Mouse (Mus musculus): ENCODE data around the gene Ceacam9.

The Ceacam9 gene

DNA sequence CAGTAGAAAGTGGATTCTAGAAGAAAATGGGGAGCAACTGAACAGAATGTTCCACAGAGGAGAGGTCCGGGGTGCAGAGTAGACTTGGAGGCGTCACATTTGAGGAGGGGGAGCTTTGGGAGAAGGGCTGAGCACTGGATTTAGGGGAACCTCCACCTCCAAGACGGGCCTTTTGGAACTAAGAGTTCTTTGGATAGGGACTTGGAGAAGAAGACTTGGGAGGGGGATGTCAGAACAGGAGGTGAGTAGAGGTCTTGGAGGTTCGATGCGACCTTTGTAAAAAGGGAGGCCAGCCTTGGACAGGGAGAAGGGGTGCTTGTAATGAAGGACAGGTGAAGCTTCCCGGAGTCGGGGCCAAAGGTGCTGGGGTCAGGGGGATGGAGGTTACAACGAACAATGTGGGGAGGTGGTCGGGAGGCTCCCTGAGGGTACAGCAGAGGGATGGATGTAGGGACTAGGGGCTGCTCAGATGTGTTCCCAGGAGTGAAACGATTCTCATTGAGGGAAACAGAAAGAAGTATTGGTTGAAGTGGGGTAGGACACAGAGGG, 17.4 kb downstream of the Ceacam9 start:
- no peak for DNase-seq (ENCODE audit: low spot score)

DNA sequence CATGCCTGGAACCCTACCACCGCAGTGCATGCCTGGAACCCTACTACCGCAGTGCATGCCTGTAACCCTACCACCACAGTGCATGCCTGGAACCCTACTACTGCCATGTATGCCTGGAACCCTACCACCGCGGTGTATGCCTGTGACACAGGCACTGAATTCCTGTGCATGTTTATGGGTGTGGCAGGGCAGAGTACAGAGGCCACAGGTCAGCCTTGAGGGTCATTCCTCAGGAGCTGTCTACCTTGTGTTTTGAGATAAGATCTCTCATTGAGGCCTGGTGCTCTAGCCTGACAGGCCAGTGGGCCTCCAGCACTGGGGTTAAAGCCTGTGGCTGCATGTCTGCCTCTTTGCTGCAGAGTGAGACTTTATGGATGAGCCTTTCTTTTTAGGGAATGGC, 23.6 kb downstream of the Ceacam9 start:
- no peak for DNase-seq (ENCODE audit: low spot score)

DNA sequence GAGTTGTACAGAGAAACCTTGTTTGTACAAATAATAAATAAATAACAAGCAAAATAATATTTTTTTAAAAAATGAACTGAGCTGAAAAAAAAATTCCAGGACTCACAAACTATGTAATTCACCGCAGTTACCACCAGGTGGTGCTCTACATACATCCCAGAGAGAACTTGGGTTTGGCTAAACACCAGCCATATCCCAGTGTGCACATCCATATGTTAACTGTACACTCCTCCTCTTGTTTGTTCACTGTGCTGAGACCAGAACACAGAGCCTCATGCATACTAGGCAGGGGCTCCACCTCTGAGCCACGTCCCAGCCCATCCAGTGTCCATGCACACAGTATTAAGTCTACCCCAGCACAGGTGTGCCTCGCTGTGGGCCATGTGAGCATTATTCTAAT, 24.4 kb downstream of the Ceacam9 start:
- DNase-seq (ENCODE audit: low spot score): peak; percentile 69

DNA sequence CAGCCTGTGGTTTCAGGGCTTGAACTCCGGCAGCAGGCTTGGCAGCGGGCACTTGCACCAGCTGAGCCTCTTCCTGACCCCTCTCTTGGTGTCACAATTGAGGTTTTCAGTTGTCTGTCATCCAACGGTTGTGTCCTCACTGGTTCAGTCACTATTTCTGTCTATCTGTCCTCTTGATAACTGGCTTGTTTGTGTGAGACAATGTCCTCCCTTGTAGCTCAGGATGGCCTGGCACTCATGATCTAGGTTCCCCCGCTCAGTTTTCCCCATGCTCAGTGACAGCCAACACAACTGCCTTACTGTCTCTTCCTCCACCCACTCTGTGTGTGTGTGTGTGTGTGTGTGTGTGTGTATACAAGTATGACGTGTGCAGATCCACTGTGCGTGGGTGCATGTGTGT, 25.9 kb downstream of the Ceacam9 start:
- no peak for DNase-seq (ENCODE audit: low spot score)

DNA sequence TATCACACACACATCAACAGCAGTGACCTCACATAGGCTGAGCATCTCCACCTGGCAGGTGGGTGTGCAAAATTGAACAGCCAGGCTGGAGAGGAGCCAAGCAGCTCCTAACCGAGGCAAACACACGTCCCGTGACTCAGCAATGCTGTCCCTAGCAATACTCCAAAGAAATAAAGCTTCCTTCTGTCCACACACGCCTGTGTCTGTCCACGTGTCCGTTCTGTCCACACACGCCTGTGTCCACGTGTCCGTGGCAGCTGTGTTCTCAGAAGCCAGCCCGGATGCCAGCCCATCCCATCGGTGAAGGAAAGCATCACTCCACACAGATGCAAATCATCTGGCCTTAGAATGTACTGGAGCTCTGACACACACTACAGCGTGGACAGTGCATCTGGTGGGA, 30.3 kb downstream of the Ceacam9 start:
- no peak for DNase-seq (ENCODE audit: low spot score)

DNA sequence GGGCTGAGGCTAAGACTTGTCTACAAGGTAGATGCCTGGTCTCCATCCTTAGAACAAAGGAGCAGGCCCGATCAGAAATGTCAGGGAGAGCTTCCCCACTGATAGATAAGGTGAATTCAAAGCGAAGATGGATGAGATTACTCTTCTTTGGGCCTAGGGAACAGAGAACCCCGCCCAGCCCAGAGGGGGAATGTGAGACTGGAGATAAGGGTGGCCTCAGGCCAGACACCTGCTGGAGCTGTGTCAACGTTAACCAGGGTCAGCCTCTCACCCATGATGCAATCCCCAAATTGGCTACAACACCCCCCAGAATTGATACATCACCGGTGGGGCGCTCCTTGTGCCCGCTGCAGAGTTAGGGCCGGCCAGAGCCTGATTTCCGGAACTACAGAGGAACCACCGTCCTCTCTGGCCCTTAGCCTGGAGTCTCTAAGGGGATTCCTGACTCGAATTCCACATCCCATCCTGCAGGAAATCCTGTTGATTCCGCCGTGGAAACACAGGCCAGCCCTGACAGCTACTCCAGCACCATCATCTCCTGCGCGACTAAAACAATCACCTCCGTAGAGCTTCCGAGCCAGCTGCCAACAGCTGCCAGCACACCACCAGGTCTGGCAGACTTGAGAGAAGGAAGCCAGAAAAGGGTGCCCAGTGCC, 33.8 kb downstream of the Ceacam9 start:
- DNase-seq (ENCODE audit: low spot score): no peak

DNA sequence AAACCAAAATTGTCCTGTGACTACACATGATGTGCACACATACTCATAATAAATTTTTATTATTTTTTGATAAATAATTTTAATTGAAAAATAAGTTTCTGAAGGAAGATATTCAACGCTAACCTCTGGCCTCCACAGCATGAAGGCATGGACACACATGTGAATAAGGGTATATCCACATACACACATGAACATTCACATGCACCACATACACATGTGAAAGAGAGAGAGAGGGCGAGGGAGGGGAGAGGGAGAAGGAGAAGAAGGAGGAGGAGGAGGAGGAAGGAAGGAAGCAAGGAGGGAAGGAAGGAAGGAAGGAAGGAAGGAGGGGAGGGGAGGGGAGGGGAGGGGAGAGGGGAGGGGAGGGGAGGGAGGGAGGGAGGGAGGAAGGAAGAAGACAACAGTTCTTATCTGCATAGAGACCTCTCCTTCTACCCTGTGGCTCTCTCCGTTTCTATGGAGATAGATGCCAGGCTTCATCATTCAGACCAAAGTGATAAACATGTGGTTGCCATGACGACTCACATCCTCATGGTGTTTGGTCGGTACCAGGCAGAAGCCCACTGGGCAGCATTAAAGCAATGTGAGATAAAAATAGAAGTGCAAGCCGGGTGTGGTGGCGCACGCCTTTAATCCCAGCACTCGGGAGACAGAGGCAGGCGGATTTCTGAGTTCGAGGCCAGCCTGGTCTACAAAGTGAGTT, 37.3 kb downstream of the Ceacam9 start:
- no peak for DNase-seq (ENCODE audit: low spot score)

DNA sequence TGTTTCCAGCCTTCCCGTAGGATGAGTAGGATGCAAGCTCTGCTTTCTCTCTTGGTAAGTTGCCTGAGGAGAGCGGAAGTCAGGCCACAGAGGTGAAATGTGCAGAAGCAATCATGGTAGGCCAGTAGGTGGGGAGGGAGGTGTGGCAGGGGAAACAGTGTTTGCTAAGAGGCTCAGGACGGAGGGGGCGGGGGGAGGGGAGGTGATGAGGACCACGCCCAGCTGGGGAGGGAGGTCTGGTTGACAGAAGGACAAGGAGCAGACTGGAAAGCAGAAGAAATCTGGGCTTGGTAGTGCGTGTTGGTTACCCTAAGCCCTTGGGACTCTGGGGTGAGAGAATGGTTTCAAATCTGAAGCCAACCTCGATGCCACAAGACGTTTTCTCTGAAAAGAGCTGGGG, 38.6 kb downstream of the Ceacam9 start:
- DNase-seq (ENCODE audit: low spot score): no peak

- no peak for DNase-seq (ENCODE audit: low spot score)
Observed at GRCm38 (mm10) chr7:16761005-16761481, 39.3 kb downstream of the Ceacam9 start.

DNA sequence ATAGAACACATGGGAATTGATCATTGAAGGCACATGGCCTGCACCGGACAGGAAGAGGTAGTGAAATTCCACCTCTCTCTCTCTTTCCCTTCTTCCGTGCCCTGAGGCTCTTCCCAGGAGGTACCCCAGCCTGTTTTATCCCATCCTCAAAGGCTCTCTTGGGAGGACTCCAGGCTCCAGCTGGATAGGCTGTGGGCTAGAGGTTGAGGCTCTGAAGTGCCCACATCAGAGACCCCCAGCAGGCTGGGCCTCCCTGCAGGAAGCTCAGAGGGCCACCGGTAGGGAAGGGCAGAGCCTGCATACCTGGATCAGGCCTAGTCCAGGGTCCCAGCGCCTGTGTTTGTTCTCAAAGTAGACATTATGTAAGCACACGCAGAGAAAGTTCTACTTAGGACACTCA, 39.9 kb downstream of the Ceacam9 start:
- no peak for DNase-seq (ENCODE audit: low spot score)

GRCm38 (mm10) chr7:16763463-16764218, 41.9 kb downstream of the Ceacam9 start:
- no peak for DNase-seq (ENCODE audit: low spot score)

DNA sequence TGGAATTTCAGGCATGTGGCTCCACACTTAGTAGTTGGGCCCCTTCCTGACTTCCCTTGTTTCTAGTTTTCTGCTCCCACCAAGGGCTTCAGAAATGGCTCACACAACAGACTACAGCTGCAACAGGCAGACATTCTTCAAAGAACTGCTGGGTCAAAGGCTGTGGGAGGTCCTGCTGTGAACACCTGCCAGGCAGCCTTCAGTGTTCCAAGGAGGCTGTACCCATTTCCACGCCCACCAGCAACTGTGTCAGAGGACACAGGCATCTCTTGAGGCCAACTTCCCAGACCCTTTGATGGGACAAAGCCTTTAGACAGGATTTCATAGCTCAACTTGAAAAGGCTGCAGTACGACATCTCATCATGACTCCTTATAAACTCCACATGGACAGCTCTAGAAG, 44.7 kb downstream of the Ceacam9 start:
- no peak for DNase-seq (ENCODE audit: low spot score)

Data from c-Kit-positive CD71-positive TER-119-positive erythroid progenitor cells, embryonic 14.5 days (primary cell).